Mouse (Mus musculus): Measurements from ENCODE around the gene Mitf. TPM values are rescaled to one million over a fixed set of nuclear protein-coding genes. Genes with fewer than 3 reads are reported as not detected.

Mitf gene
- polyA plus RNA-seq, 1 experiment from 2014 or later, result 0.40 TPM

DNA sequence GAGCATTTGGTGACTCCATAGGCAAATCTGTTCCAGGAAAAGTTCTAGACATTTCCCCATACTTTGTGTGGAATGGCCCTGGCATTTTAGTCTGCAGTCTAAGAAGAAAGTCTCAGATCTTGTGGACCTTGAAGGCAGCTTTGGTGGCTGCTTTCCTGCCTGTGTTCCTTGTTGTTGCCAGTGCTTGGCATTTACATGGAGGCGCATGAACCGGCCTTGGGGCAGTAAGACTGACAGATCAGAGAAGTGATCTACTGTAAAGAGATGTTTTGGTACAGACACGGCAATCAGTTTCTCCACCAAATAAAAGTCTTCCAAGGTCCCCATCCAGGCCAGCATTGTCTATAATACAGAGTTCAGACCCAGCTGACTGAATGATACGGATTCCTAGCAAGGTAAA, 25.6 kb downstream of the Mitf start:
- no peaks in the 10 kb centered on the region for H3K36me3 ChIP-seq (ENCODE audit: control insufficient read depth, insufficient read depth)
- 67% methylated on average over 4 of the region's 4 CpGs for WGBS (ENCODE audit: insufficient replicate concordance)
- H3K27me3 ChIP-seq (ENCODE audit: control insufficient read depth, insufficient read depth, low read depth, low read length), result no peaks in the 10 kb centered on the region
- no peak overlapping the region for H3K9ac ChIP-seq (ENCODE audit: low read depth, low read length)
- H3K4me3 ChIP-seq (ENCODE audit: low read depth, low read length), result no peak overlapping the region
- no peak overlapping the region for H3K27ac ChIP-seq (ENCODE audit: low read length)
- ATAC-seq (ENCODE audit: low read depth), result no peak
- no peaks in the 10 kb centered on the region for H3K9me3 ChIP-seq (replicated peaks; ENCODE audit: control insufficient read depth, low read length)
- no peaks in the 10 kb centered on the region for H3K4me1 ChIP-seq (ENCODE audit: control insufficient read depth, low read depth, low read length)
- H3K4me2 ChIP-seq (ENCODE audit: low read depth, low read length), result no peak overlapping the region

DNA sequence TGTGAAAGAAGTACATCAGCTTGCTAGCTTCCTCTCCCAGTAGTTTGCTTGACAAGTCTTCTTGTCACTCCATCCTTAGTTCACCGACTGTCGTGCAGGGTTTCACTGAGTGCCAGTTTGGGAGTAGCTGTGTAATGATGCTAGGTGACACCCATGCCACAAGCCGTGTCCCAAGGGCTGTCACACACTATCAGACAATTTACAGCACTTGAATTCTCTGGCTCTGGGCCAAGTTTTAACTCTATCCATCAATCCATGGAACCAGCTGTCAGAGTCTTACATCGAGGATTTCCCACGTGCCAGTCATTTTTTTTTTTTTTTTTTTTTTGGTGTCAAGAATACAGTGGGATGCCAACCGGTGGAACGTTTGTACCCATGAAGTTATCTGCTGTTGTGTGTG, 29.3 kb downstream of the Mitf start:
- Histone ChIP-seq H3K27me3 (ENCODE audit: control insufficient read depth, insufficient read depth, low read depth, low read length) (no peaks in the 10 kb centered on the region), H3K27ac (ENCODE audit: low read length) (no peak overlapping the region), H3K4me1 (ENCODE audit: control insufficient read depth, low read depth, low read length) (no peaks in the 10 kb centered on the region), H3K9me3 (replicated peaks; ENCODE audit: control insufficient read depth, low read length) (no peaks in the 10 kb centered on the region), H3K36me3 (ENCODE audit: control insufficient read depth, insufficient read depth) (no peaks in the 10 kb centered on the region), H3K4me2 (ENCODE audit: low read depth, low read length) (no peak overlapping the region), H3K4me3 (ENCODE audit: low read depth, low read length) (no peak overlapping the region), H3K9ac (ENCODE audit: low read depth, low read length) (no peak overlapping the region)
- WGBS (ENCODE audit: insufficient replicate concordance), result 65% methylated on average over 7 of the region's 7 CpGs
- ATAC-seq (ENCODE audit: low read depth), result no peak

DNA sequence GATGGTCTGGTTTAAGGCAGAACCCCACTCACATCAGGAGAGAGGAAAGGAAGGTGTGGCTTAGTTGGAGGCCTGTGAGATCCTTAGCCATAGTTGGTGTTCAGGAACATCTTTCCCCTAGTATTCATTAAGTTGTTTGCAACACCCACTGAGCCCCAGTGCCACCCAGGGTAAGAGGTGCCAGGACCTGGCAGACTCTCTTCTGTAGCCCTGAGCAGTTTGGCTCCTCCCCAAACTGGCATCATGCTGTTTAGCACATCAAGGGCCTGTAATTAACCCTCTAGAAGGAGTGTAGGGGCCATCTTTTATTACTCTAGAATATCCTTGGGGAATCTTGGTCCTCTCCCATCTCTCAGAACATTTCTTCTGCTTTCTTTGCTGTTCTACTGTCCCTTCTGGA, 30.9 kb downstream of the Mitf start:
- Histone ChIP-seq H3K4me1 (ENCODE audit: control insufficient read depth, low read depth, low read length) (no peaks in the 10 kb centered on the region), H3K4me3 (ENCODE audit: low read depth, low read length) (no peak overlapping the region), H3K9me3 (replicated peaks; ENCODE audit: control insufficient read depth, low read length) (no peaks in the 10 kb centered on the region), H3K4me2 (ENCODE audit: low read depth, low read length) (no peak overlapping the region), H3K36me3 (ENCODE audit: control insufficient read depth, insufficient read depth) (no peaks in the 10 kb centered on the region), H3K9ac (ENCODE audit: low read depth, low read length) (no peak overlapping the region), H3K27me3 (ENCODE audit: control insufficient read depth, insufficient read depth, low read depth, low read length) (no peaks in the 10 kb centered on the region), H3K27ac (ENCODE audit: low read length) (no peak overlapping the region)
- no peak for ATAC-seq (ENCODE audit: low read depth)

DNA sequence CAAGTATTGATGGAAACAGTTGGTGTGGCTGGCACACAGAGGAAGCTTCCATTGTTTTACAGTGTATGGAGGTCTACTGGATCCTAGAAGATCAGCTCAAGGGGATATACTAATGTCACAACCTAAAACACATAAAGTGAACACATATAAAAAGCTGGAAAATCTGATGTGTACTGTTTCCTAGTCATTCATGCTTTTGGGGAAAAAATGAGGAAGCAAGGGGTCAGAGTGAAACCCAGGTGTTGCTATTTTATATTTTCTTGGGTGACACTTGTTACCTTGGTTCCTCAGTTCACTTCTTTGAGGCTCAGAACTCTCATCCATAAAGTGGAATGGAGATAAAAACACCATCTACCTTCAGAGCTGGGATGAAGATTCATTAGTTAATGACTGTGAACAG, 32.7 kb downstream of the Mitf start:
- Histone ChIP-seq H3K4me1 (ENCODE audit: control insufficient read depth, low read depth, low read length) (no peaks in the 10 kb centered on the region), H3K4me2 (ENCODE audit: low read depth, low read length) (no peak overlapping the region), H3K27me3 (ENCODE audit: control insufficient read depth, insufficient read depth, low read depth, low read length) (no peaks in the 10 kb centered on the region), H3K9ac (ENCODE audit: low read depth, low read length) (no peak overlapping the region), H3K4me3 (ENCODE audit: low read depth, low read length) (no peak overlapping the region), H3K27ac (ENCODE audit: low read length) (no peak overlapping the region), H3K9me3 (replicated peaks; ENCODE audit: control insufficient read depth, low read length) (no peaks in the 10 kb centered on the region), H3K36me3 (ENCODE audit: control insufficient read depth, insufficient read depth) (no peaks in the 10 kb centered on the region)
- ATAC-seq (ENCODE audit: low read depth), result no peak

DNA sequence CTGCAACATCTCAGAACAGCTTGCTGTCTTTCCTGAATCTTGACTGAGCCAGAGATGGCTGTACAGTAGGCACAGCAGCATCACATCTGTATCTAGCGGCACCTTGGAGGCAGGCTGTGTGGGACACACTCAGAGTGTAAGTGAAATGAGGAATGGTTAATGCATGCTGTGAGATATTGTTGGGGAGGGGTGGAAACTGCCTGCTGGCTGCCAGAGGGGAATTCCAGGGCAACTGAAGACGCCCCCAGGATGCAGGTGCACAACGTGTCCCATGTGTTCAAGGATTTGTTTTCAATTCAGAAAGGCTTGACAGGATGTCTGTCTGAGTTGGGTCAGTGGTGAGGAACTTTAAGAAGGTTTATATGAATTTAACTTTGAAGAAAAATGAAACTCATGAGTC, 37.3 kb downstream of the Mitf start:
- no peak for ATAC-seq (ENCODE audit: low read depth)
- Histone ChIP-seq H3K27me3 (ENCODE audit: control insufficient read depth, insufficient read depth, low read depth, low read length) (no peaks in the 10 kb centered on the region), H3K4me1 (ENCODE audit: control insufficient read depth, low read depth, low read length) (no peaks in the 10 kb centered on the region), H3K9me3 (replicated peaks; ENCODE audit: control insufficient read depth, low read length) (no peaks in the 10 kb centered on the region), H3K4me3 (ENCODE audit: low read depth, low read length) (no peak overlapping the region), H3K36me3 (ENCODE audit: control insufficient read depth, insufficient read depth) (no peaks in the 10 kb centered on the region), H3K27ac (ENCODE audit: low read length) (no peak overlapping the region), H3K9ac (ENCODE audit: low read depth, low read length) (no peak overlapping the region), H3K4me2 (ENCODE audit: low read depth, low read length) (no peak overlapping the region)
- 70% methylated on average over 3 of the region's 3 CpGs for WGBS (ENCODE audit: insufficient replicate concordance)

DNA sequence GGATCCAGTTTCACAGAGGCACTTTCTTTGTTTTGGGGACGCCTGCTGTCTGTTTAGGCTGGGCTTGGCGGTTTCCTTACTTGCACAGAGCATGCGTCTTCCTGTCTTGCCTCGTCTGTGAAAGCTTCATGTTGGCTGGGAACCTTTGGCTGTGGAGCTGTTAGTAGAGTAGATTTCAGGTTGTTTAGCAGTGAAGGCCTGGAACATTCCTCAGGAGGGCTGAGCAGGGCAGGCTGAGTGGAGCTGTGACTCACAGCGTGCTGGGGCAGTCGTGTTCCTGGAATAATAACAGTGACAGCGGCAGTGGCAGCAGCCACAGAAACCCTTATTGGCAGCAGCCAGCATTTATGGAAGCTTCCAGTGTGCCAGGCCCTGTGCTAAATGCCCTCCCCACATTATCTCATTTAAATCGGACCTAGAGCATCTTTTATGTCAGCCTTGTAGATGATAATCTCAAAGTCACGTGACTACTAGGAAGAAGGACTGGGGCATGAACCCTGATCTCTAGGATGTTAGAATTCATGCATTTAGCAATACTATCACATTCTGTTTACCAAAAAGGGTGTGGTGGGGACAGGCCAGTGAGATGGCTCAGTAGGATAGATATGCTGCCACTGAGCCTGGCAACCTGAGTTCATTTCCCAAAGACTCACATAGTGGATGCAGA, 41.5 kb downstream of the Mitf start:
- ATAC-seq (ENCODE audit: low read depth), result no peak
- H3K9ac ChIP-seq (ENCODE audit: low read depth, low read length), result no peak overlapping the region
- 57% methylated on average over 9 of the region's 9 CpGs for WGBS (ENCODE audit: insufficient replicate concordance)

DNA sequence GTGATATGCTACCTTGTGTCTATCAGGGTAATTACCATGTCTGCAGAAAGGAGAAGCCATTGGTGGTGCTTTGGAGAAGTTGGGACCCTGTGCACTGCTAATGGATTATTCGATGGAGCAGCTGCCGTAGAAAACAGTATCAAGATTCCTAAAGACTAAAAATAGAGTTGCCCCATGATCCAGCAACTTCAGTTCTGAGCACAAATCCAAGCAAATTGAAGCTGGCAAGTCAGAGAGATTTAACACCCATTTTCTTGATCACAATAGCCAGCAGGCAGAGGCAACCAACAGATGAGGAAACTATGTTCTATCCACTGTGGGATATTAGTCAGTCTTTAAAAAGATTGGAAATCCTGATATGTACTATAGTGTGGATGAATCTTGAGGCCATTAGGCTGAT, 47.4 kb downstream of the Mitf start:
- Histone ChIP-seq H3K27me3 (ENCODE audit: control insufficient read depth, insufficient read depth, low read depth, low read length) (no peaks in the 10 kb centered on the region), H3K4me3 (ENCODE audit: low read depth, low read length) (no peak overlapping the region), H3K4me1 (ENCODE audit: control insufficient read depth, low read depth, low read length) (no peaks in the 10 kb centered on the region), H3K9ac (ENCODE audit: low read depth, low read length) (no peak overlapping the region), H3K9me3 (replicated peaks; ENCODE audit: control insufficient read depth, low read length) (no peaks in the 10 kb centered on the region), H3K4me2 (ENCODE audit: low read depth, low read length) (no peak overlapping the region), H3K27ac (ENCODE audit: low read length) (no peak overlapping the region), H3K36me3 (ENCODE audit: control insufficient read depth, insufficient read depth) (no peaks in the 10 kb centered on the region)
- WGBS (ENCODE audit: insufficient replicate concordance), result 65% methylated on average over 2 of the region's 2 CpGs
- no peak for ATAC-seq (ENCODE audit: low read depth)

More for the DNA sequence above, 41.5 kb downstream of the Mitf start:
- H3K9me3 ChIP-seq (replicated peaks; ENCODE audit: control insufficient read depth, low read length), result no peaks in the 10 kb centered on the region
- no peaks in the 10 kb centered on the region for H3K27me3 ChIP-seq (ENCODE audit: control insufficient read depth, insufficient read depth, low read depth, low read length)
- H3K27ac ChIP-seq (ENCODE audit: low read length), result no peak overlapping the region
- no peak overlapping the region for H3K4me2 ChIP-seq (ENCODE audit: low read depth, low read length)
- no peaks in the 10 kb centered on the region for H3K4me1 ChIP-seq (ENCODE audit: control insufficient read depth, low read depth, low read length)
- H3K4me3 ChIP-seq (ENCODE audit: low read depth, low read length), result no peak overlapping the region
- no peaks in the 10 kb centered on the region for H3K36me3 ChIP-seq (ENCODE audit: control insufficient read depth, insufficient read depth)

DNA sequence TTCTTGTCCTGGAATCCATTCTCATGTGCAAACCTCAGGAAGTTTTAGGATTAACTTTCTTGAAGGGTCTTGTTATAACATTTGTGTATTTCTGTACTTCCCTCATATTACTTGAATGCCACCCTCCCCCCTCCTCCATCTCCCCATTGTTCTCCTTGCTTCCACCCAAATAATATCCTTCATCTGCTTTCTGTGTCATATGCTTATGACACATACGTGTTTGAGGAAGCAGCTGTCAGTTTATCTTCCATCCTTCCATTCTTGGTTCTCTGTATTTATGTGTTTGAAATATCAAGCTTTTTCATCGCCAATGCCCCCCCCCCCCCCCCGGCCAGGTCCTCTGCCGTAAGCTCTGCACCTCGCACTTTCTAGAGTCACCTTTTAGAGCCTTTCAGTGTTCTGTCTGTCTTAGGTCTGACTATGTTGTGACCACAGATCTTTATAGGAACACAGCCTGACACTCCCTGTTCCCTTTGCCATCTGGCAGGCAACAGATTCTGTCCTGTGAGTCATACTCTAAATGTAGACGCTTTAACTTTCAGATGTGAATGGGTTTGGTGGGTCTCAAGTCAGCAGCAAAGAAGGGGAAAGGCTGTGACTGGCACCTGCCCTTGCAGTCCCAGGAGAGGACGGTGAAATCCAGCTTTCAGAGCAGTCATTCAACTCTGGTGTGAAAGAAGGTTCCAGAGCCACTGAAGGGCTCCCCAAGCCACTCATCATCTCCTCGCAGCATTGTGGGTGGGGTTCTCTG, 48.7 kb downstream of the Mitf start:
- H3K4me1 ChIP-seq (ENCODE audit: control insufficient read depth, low read depth, low read length), result no peaks in the 10 kb centered on the region
- no peak overlapping the region for H3K27ac ChIP-seq (ENCODE audit: low read length)
- no peak for ATAC-seq (ENCODE audit: low read depth)
- WGBS (ENCODE audit: insufficient replicate concordance), result 58% methylated on average over 8 of the region's 8 CpGs
- H3K27me3 ChIP-seq (ENCODE audit: control insufficient read depth, insufficient read depth, low read depth, low read length), result no peaks in the 10 kb centered on the region
- no peaks in the 10 kb centered on the region for H3K36me3 ChIP-seq (ENCODE audit: control insufficient read depth, insufficient read depth)
- H3K9ac ChIP-seq (ENCODE audit: low read depth, low read length), result no peak overlapping the region
- no peak overlapping the region for H3K4me2 ChIP-seq (ENCODE audit: low read depth, low read length)
- H3K4me3 ChIP-seq (ENCODE audit: low read depth, low read length), result no peak overlapping the region
- H3K9me3 ChIP-seq (replicated peaks; ENCODE audit: control insufficient read depth, low read length), result no peaks in the 10 kb centered on the region

DNA sequence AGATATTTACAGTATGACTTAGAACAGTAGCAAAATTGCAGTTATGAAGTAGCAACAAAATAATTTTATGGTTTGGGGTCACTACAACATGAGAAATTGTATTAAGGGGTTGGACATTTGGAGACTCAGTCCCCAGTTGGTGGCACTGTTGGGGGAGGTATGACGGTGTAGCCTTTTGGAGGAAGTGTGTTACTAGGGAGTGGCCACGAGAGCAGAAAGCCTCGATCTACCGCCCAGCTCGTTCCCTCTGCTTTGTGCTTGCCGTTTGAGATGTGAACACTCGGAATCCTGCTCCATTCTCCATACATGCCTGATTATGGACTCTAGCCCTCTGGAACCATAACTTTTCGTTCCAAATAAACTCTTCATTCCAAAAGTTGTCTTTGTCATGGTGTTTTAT, 49.6 kb downstream of the Mitf start:
- ATAC-seq (ENCODE audit: low read depth), result no peak
- WGBS (ENCODE audit: insufficient replicate concordance), result 29% methylated on average over 8 of the region's 8 CpGs
- no peaks in the 10 kb centered on the region for H3K36me3 ChIP-seq (ENCODE audit: control insufficient read depth, insufficient read depth)
- H3K27ac ChIP-seq (ENCODE audit: low read length), result no peak overlapping the region
- no peak overlapping the region for H3K4me3 ChIP-seq (ENCODE audit: low read depth, low read length)
- H3K9ac ChIP-seq (ENCODE audit: low read depth, low read length), result no peak overlapping the region
- H3K9me3 ChIP-seq (replicated peaks; ENCODE audit: control insufficient read depth, low read length), result no peaks in the 10 kb centered on the region
- H3K4me1 ChIP-seq (ENCODE audit: control insufficient read depth, low read depth, low read length), result no peaks in the 10 kb centered on the region
- no peak overlapping the region for H3K4me2 ChIP-seq (ENCODE audit: low read depth, low read length)
- H3K27me3 ChIP-seq (ENCODE audit: control insufficient read depth, insufficient read depth, low read depth, low read length), result no peaks in the 10 kb centered on the region
